Mouse (Mus musculus): ENCODE measurements around the gene Aqp3.

GRCm38 (mm10) chr4:41134935-41135710 lies 37.1 kb upstream of the Aqp3 start:
- no peak for TF ChIP-seq CTCF (IDR thresholded peaks at IDR 0.05; ENCODE audit: extremely low read depth, insufficient read length, insufficient replicate concordance, low read depth, low read length)
- TF ChIP-seq POLR2A (IDR thresholded peaks at IDR 0.05; ENCODE audit: low read depth, low read length): peak; percentile 76
